Mouse (Mus musculus) forebrain, embryonic 15.5 days (tissue): ENCODE measurements around the gene Siah2. TPM values are rescaled to one million over a fixed set of nuclear protein-coding genes. Genes with fewer than 3 reads are reported as not detected.

Source experiments
- ATAC-seq: fragments of 200-750 bp; cut with Nextera tagmentation; replicated peaks from 2 replicates; pipeline ENCODE4 v1.8.0; 2017; ENCODE audit warnings: mild to moderate bottlenecking, moderate TSS enrichment, moderate library complexity
- H3K27ac ChIP-seq: fragments of 300-500 bp; sonication (generic); replicated peaks from 2 replicates; pipeline ENCODE4 v1.5.1; 2015; ENCODE audit warnings: mild to moderate bottlenecking, inconsistent platforms
- H3K27me3 ChIP-seq: fragments of 300-500 bp; sonication (generic); 2 replicates; pipeline ENCODE4 v1.6.1; 2015; ENCODE audit warnings: inconsistent platforms
- H3K36me3 ChIP-seq: fragments of 300-500 bp; sonication (generic); 2 replicates; pipeline ENCODE4 v1.6.1; 2015; ENCODE audit warnings: mild to moderate bottlenecking, inconsistent platforms
- H3K4me1 ChIP-seq: fragments of 300-500 bp; sonication (generic); 2 replicates; pipeline ENCODE4 v1.6.1; 2015; ENCODE audit warnings: inconsistent platforms
- H3K4me2 ChIP-seq: fragments of 300-500 bp; sonication (generic); replicated peaks from 2 replicates; pipeline ENCODE4 v1.6.1; 2015; ENCODE audit warnings: mild to moderate bottlenecking, inconsistent platforms
- H3K4me3 ChIP-seq: fragments of 300-500 bp; sonication (generic); 2 replicates; pipeline ENCODE4 v1.5.1; 2015; ENCODE audit warnings: mild to moderate bottlenecking, inconsistent platforms
- H3K9ac ChIP-seq: fragments of 300-500 bp; sonication (generic); replicated peaks from 2 replicates; pipeline ENCODE4 v1.6.1; 2015; ENCODE audit warnings: mild to moderate bottlenecking, inconsistent platforms
- H3K9me3 ChIP-seq: fragments of 300-500 bp; sonication (generic); 2 replicates; pipeline ENCODE4 v1.6.1; 2016; ENCODE audit warnings: inconsistent platforms
- WGBS: fragments of 180-500 bp; shearing (Covaris S2); methylation state at CpG from one replicate; pipeline ENCODE4 v1.1.7; 2015; ENCODE audit warnings: mixed read lengths; 5-methylcytosine and 5-hydroxymethylcytosine counted together
- polyA plus RNA-seq: library from polyadenylated mRNA; unstranded; fragments of >200 nt; fragmentation: Nextera tagmentation; extraction: Ambion mirVana; gene quantifications from 2 replicates; pipeline ENCODE4 v1.2.1, GENCODE M21; 2015

The Siah2 gene
- polyA plus RNA-seq, 1 experiment from 2014 or later: 8.1 TPM

GRCm38 (mm10) chr3:58650328-58650727 is 41.9 kb downstream of the Siah2 start:
- ATAC-seq: no peak
- Histone ChIP-seq H3K36me3 (no peaks in the 10 kb centered on the region), H3K27ac (no peak overlapping the region)

GRCm38 (mm10) chr3:58647179-58647578 is 45.0 kb downstream of the Siah2 start:
- Histone ChIP-seq H3K4me3 (no peak overlapping the region), H3K9me3 (no peaks in the 10 kb centered on the region), H3K27ac (no peak overlapping the region), H3K4me2 (no peak overlapping the region), H3K36me3 (no peaks in the 10 kb centered on the region), H3K4me1 (no peaks in the 10 kb centered on the region), H3K27me3 (no peaks in the 10 kb centered on the region), H3K9ac (no peak overlapping the region)
- 81% methylated on average over 2 of the region's 2 CpGs for WGBS
- ATAC-seq: no peak

More at GRCm38 (mm10) chr3:58650328-58650727, 41.9 kb downstream of the Siah2 start:
- Histone ChIP-seq H3K9me3 (no peaks in the 10 kb centered on the region), H3K27me3 (no peaks in the 10 kb centered on the region), H3K9ac (no peak overlapping the region), H3K4me1 (no peaks in the 10 kb centered on the region), H3K4me3 (no peak overlapping the region), H3K4me2 (no peak overlapping the region)
- WGBS: 92% methylated on average over 4 of the region's 4 CpGs

GRCm38 (mm10) chr3:58646180-58646579 is 46.0 kb downstream of the Siah2 start:
- WGBS: 85% methylated on average over 4 of the region's 4 CpGs
- no peaks in the 10 kb centered on the region for H3K9me3 ChIP-seq
- no peak overlapping the region for H3K9ac ChIP-seq
- no peak for ATAC-seq
- no peaks in the 10 kb centered on the region for H3K27me3 ChIP-seq
- no peak overlapping the region for H3K27ac ChIP-seq
- H3K4me2 ChIP-seq: no peak overlapping the region
- H3K4me3 ChIP-seq: no peak overlapping the region
- no peaks in the 10 kb centered on the region for H3K36me3 ChIP-seq
- no peaks in the 10 kb centered on the region for H3K4me1 ChIP-seq

- Histone ChIP-seq H3K36me3 (no peaks in the 10 kb centered on the region), H3K9me3 (no peaks in the 10 kb centered on the region), H3K27ac (no peak within 1 kb of the TSS), H3K9ac (peak within 1 kb of the TSS; percentile 48), H3K4me1 (peaks cover 13% of the 10 kb centered on the region; the same call in 1 of the 2 replicates), H3K4me2 (peak within 1 kb of the TSS; percentile 91), H3K27me3 (no peaks in the 10 kb centered on the region), H3K4me3 (peak within 1 kb of the TSS; percentile 47)
- peak; percentile 90 for ATAC-seq
- WGBS: under 1% methylated on average over 34 of the region's 34 CpGs
These were observed 55.5 kb downstream of the Siah2 start, which contains the start of gene Erich6 for GRCm38 (mm10) chr3:58636406-58637295. TSS of gene Erich6 (minus strand) at chr3:58637207.

- ATAC-seq: no peak
- Histone ChIP-seq H3K4me2 (no peak overlapping the region), H3K9ac (no peak overlapping the region), H3K27ac (no peak overlapping the region), H3K9me3 (no peaks in the 10 kb centered on the region), H3K36me3 (no peaks in the 10 kb centered on the region), H3K27me3 (no peaks in the 10 kb centered on the region), H3K4me3 (no peak overlapping the region), H3K4me1 (0 out of 2 replicates have a peak, but pooled peaks cover 7% of the 10 kb centered on the region)
- 87% methylated on average over 2 of the region's 2 CpGs for WGBS
These were observed 60.5 kb downstream of the Siah2 start for GRCm38 (mm10) chr3:58631693-58632092.

GRCm38 (mm10) chr3:58624981-58625380 is 67.2 kb downstream of the Siah2 start:
- no peak overlapping the region for H3K4me3 ChIP-seq
- no peaks in the 10 kb centered on the region for H3K27me3 ChIP-seq
- no peak overlapping the region for H3K9ac ChIP-seq
- 88% methylated on average over 4 of the region's 4 CpGs for WGBS
- no peak overlapping the region for H3K4me2 ChIP-seq
- H3K27ac ChIP-seq: no peak overlapping the region
- ATAC-seq: no peak
- no peaks in the 10 kb centered on the region for H3K4me1 ChIP-seq
- H3K9me3 ChIP-seq: no peaks in the 10 kb centered on the region
- H3K36me3 ChIP-seq: no peaks in the 10 kb centered on the region

Other genes with a start within 250 kb of the Siah2 start
- gene Eif2a, start 166.6 kb downstream of the Siah2 start, polyA plus RNA-seq: 47.1 and 49.5 TPM in 2 replicates
- gene Serp1, start 166.5 kb downstream of the Siah2 start, polyA plus RNA-seq: 87.1 and 87.6 TPM in 2 replicates
- 19.4 and 21.4 TPM in 2 replicates for gene Selenot, start 115.8 kb downstream of the Siah2 start, polyA plus RNA-seq
- 0.08 and 0.10 TPM in 2 replicates for gene Erich6, start 55.2 kb downstream of the Siah2 start, polyA plus RNA-seq
- 0.17 TPM in 1 of 2 replicates, not detected in the other for gene Mindy4b-ps, start 129.9 kb upstream of the Siah2 start, polyA plus RNA-seq
- gene Clrn1, start 192.9 kb upstream of the Siah2 start, polyA plus RNA-seq: 1.4 and 1.6 TPM in 2 replicates